9 mouse cellular contexts compared by ENCODE assay signal in the genomic region with DNA sequence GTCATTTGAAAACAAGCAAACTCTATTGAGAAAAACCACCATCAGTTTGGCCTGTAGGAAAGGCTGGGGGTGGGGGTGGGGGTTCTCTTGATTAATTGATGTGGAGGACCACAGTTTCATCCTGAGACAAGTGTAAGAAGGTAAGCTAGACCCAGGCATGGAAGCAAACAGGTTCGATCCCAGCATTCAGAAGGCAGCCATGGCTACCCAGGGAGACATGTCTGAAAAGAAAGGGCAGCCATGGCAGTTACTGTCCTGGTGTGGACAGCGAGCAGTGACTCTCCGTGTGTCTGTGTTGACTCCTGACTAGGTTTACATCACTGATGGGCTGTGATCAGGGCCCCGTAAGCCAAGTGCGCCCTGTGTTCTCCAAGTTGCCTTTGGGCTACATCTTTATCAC. TPM values are rescaled to one million over a fixed set of nuclear protein-coding genes. Genes with fewer than 3 reads are reported as not detected.
DNase-seq lines count a peak whose midpoint lies in the region; ATAC-seq and TF ChIP-seq lines count a peak whose summit lies in the region.
"Had no signal": no experiment of that assay in that cellular context is flagged by ENCODE, and none has a peak within 500 bp of the region (broad histone marks: within the 10 kb centered on the region; RNA-seq: fewer than 3 reads in every experiment).

A gene (minus strand): TSS at position 101 of the 400 bp plus-strand sequence.

- no peak for DNase-seq in layer of hippocampus, adult 8-10 months (ENCODE audit: low spot score in 2 of 2)
- DNase-seq in layer of hippocampus, adult 2 months (ENCODE audit: low spot score in 2 of 2): no peak
- no peak for DNase-seq in embryonic facial prominence, embryonic 14.5 days (ENCODE audit: low spot score)
- no peak for DNase-seq in midbrain, embryonic 11.5 days (ENCODE audit: low spot score, missing footprints)
- no peak for DNase-seq in urinary bladder, postnatal 25 days (ENCODE audit: low spot score)
- DNase-seq in thymus, adult 18-20 months: no peak

- H3K4me3 ChIP-seq in layer of hippocampus, adult 2 months: no peak within 1 kb of the TSS
- H3K4me3 ChIP-seq in embryonic facial prominence, embryonic 14.5 days (ENCODE audit: low read depth, low read length): no peak within 1 kb of the TSS
- H3K4me3 ChIP-seq in hindbrain, embryonic 16.5 days (ENCODE audit: low read length): peak within 1 kb of the TSS; percentile 18; the same call in 1 of the 2 replicates
- H3K4me3 ChIP-seq in midbrain, embryonic 11.5 days (ENCODE audit: low read depth, low read length): no peak within 1 kb of the TSS
- no peak within 1 kb of the TSS for H3K4me3 ChIP-seq in heart, embryonic 12.5 days
- H3K4me3 ChIP-seq: liver, embryonic 12.5 days had no signal

- H3K9me3 ChIP-seq in embryonic facial prominence, embryonic 14.5 days (ENCODE audit: control insufficient read depth, low read length): no peaks in the 10 kb centered on the region
- no peaks in the 10 kb centered on the region for H3K9me3 ChIP-seq in hindbrain, embryonic 16.5 days (ENCODE audit: control insufficient read depth, low read length)
- no peaks in the 10 kb centered on the region for H3K9me3 ChIP-seq in midbrain, embryonic 11.5 days (ENCODE audit: control insufficient read depth, low read length)
- peaks cover 3% of the 10 kb centered on the region for H3K9me3 ChIP-seq in heart, embryonic 12.5 days (replicated peaks)
- H3K9me3 ChIP-seq: liver, embryonic 12.5 days had no signal

- ATAC-seq in embryonic facial prominence, embryonic 14.5 days (ENCODE audit: low read depth): no peak
- ATAC-seq in hindbrain, embryonic 16.5 days: no peak
- no peak for ATAC-seq in midbrain, embryonic 11.5 days (ENCODE audit: low FRiP score)
- ATAC-seq in heart, embryonic 12.5 days (ENCODE audit: insufficient number of reproducible peaks, low FRiP score): no peak

- H3K27me3 ChIP-seq in embryonic facial prominence, embryonic 14.5 days (replicated peaks; ENCODE audit: control insufficient read depth, insufficient read depth, low read length): peaks cover 38% of the 10 kb centered on the region
- peaks cover 11% of the 10 kb centered on the region; the same call in 1 of the 2 replicates for H3K27me3 ChIP-seq in hindbrain, embryonic 16.5 days (replicated peaks; ENCODE audit: control insufficient read depth, insufficient read depth, low read length)
- H3K27me3 ChIP-seq in midbrain, embryonic 11.5 days (ENCODE audit: control insufficient read depth, insufficient read depth, low read length): peaks cover 14% of the 10 kb centered on the region
- peaks cover 71% of the 10 kb centered on the region for H3K27me3 ChIP-seq in heart, embryonic 12.5 days (replicated peaks)

- H3K36me3 ChIP-seq in embryonic facial prominence, embryonic 14.5 days (ENCODE audit: control insufficient read depth, insufficient read depth, low read length): no peaks in the 10 kb centered on the region
- no peaks in the 10 kb centered on the region for H3K36me3 ChIP-seq in hindbrain, embryonic 16.5 days (ENCODE audit: control insufficient read depth, insufficient read depth, low read length)
- no peaks in the 10 kb centered on the region for H3K36me3 ChIP-seq in midbrain, embryonic 11.5 days (ENCODE audit: control insufficient read depth, insufficient read depth, low read length)
- no peaks in the 10 kb centered on the region for H3K36me3 ChIP-seq in heart, embryonic 12.5 days
- H3K36me3 ChIP-seq: liver, embryonic 12.5 days had no signal

- WGBS in embryonic facial prominence, embryonic 14.5 days: 80% methylated on average over 5 of the region's 5 CpGs
- 66% methylated on average over 5 of the region's 5 CpGs for WGBS in hindbrain, embryonic 16.5 days
- WGBS in midbrain, embryonic 11.5 days: 75% methylated on average over 5 of the region's 5 CpGs
- 65% methylated on average over 5 of the region's 5 CpGs for WGBS in heart, embryonic 12.5 days

- 0 out of 2 replicates have a peak within 1 kb of the TSS, but pooled peaks have one; percentile 13 for H3K4me2 ChIP-seq in embryonic facial prominence, embryonic 14.5 days (ENCODE audit: low read depth, low read length)
- H3K4me2 ChIP-seq in hindbrain, embryonic 16.5 days (ENCODE audit: low read length): peak within 1 kb of the TSS; percentile 45
- peak within 1 kb of the TSS; percentile 21; the same call in 1 of the 2 replicates for H3K4me2 ChIP-seq in midbrain, embryonic 11.5 days
- no peak within 1 kb of the TSS for H3K4me2 ChIP-seq in heart, embryonic 12.5 days
- H3K4me2 ChIP-seq: liver, embryonic 12.5 days had no signal

- no peak within 1 kb of the TSS for H3K27ac ChIP-seq in layer of hippocampus, adult 2 months
- no peak within 1 kb of the TSS for H3K27ac ChIP-seq in embryonic facial prominence, embryonic 14.5 days (replicated peaks; ENCODE audit: low read depth, low read length)
- H3K27ac ChIP-seq in hindbrain, embryonic 16.5 days (ENCODE audit: low read depth, low read length): no peak within 1 kb of the TSS
- no peak within 1 kb of the TSS for H3K27ac ChIP-seq in midbrain, embryonic 11.5 days (ENCODE audit: low read depth, low read length)
- H3K27ac ChIP-seq in heart, embryonic 12.5 days (ENCODE audit: poor library complexity, severe bottlenecking): no peak within 1 kb of the TSS
- H3K27ac ChIP-seq: liver, embryonic 12.5 days had no signal

- no peak for TF ChIP-seq CTCF in layer of hippocampus, adult 2 months (conservative IDR thresholded peaks at IDR 0.05)

- no peaks in the 10 kb centered on the region for H3K4me1 ChIP-seq in embryonic facial prominence, embryonic 14.5 days (ENCODE audit: control insufficient read depth, insufficient read depth, low read length)
- peaks cover 10% of the 10 kb centered on the region for H3K4me1 ChIP-seq in hindbrain, embryonic 16.5 days (ENCODE audit: control insufficient read depth, insufficient read depth, low read depth, low read length)
- H3K4me1 ChIP-seq in midbrain, embryonic 11.5 days (ENCODE audit: control insufficient read depth, insufficient read depth, low read length): peaks cover 22% of the 10 kb centered on the region
- H3K4me1 ChIP-seq in heart, embryonic 12.5 days (replicated peaks): no peaks in the 10 kb centered on the region
- H3K4me1 ChIP-seq: liver, embryonic 12.5 days had no signal

- H3K9ac ChIP-seq in embryonic facial prominence, embryonic 14.5 days (ENCODE audit: low read depth, low read length): no peak within 1 kb of the TSS
- 0 out of 2 replicates have a peak within 1 kb of the TSS, but pooled peaks have one; percentile 38 for H3K9ac ChIP-seq in hindbrain, embryonic 16.5 days (ENCODE audit: low read depth, low read length)
- H3K9ac ChIP-seq in midbrain, embryonic 11.5 days (ENCODE audit: low read length): no peak within 1 kb of the TSS
- no peak within 1 kb of the TSS for H3K9ac ChIP-seq in heart, embryonic 12.5 days
- H3K9ac ChIP-seq: liver, embryonic 12.5 days had no signal

RNA-seq across cellular contexts. Expression of the gene that starts here (rescaled TPM):
- 10 to 100 TPM in 3 of 4 experiments, 1 to 10 TPM in 1; 9.9 to 13.0 (median 12.6) TPM for total RNA-seq in layer of hippocampus, adult 8-10 months (2022)
- 1 to 10 TPM; 7.9 to 9.6 TPM for total RNA-seq in layer of hippocampus, adult 2 months (2021)
- polyA plus RNA-seq in embryonic facial prominence, embryonic 14.5 days (2014; fragmentation: Nextera tagmentation; extraction: Ambion mirVana): 0.97 and 1.2 TPM in 2 replicates
- 9.3 and 10.0 TPM in 2 replicates for polyA plus RNA-seq in hindbrain, embryonic 16.5 days (2015; fragmentation: Nextera tagmentation; extraction: Ambion mirVana)
- polyA plus RNA-seq in midbrain, embryonic 11.5 days (2014; fragmentation: Nextera tagmentation; extraction: Ambion mirVana): 3.5 and 3.6 TPM in 2 replicates
- 0.08 and 0.10 TPM in 2 replicates for polyA plus RNA-seq in heart, embryonic 12.5 days (2016; fragmentation: Nextera tagmentation; extraction: Ambion mirVana)
